Mouse (Mus musculus) left cerebral cortex, postnatal 4 days (tissue): ENCODE measurements at regions not wholly inside any gene's neighbourhood (a gene's known extent, or its start where the extent isn't known, plus 50 kb on each side); places are given as distances from the start of the nearest gene placed in this dataset.

Experiments used
- DNase-seq: peaks from one replicate; pipeline ENCODE4 v3.0.0-alpha.2; 2022
- intact Hi-C: fragments of 180-260 bp; cut with DNase I; formaldehyde crosslinking; loops from one replicate; pipeline ENCODE4 v1.15.1; 2025

DNA sequence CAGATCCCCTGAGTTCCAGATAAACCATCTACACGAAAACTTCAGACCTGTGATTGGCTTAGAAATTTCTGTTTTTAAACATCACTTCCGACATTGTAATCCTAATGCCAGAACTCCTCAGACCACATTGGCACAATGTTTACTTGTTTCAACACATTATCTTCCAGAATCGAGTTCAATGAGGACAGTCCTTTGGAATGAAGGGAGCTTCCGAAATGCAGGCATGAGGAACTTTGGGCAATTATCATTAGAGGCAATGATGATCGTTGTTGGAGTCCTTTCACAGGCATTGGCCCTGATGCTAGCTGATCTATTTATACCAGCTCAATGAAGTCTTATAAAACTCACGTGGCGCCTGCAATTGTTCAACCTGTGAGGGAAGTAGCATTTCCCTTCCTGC is 258.4 kb upstream of the Maf start:
- DNase-seq = no peak
- intact Hi-C loops = no loop called here

- intact Hi-C loops = no loop called here
- DNase-seq = no peak
These were observed 247.8 kb upstream of the Maf start for GRCm38 (mm10) chr8:115955371-115955770.

- intact Hi-C loops = no loop called here
- no peak for DNase-seq
These were observed 246.3 kb upstream of the Maf start for GRCm38 (mm10) chr8:115953783-115954470.

DNA sequence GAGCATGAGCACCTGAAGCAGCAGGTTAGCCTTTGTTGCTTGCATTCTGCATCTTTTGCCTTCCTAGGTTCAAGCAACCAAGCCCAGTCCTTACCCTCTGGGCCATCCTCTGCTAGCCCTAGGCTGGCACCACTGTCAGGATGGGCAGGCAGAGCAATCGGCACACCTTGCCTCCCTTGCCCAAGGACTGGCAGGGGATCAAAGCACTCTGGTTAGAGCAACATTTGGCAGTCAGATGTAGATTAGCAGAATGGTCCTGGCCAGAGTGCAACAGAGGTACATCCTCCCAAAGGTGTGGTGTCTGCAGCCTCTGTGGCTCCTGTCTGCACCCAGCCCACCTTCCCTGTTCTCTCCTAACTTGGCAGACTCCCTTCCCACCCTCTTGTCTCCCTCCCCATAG is 244.9 kb upstream of the Maf start:
- intact Hi-C loops = no loop called here
- no peak for DNase-seq

- no peak for DNase-seq
- intact Hi-C loops = no loop called here
These were observed 241.3 kb upstream of the Maf start for GRCm38 (mm10) chr8:115948916-115949315.

DNA sequence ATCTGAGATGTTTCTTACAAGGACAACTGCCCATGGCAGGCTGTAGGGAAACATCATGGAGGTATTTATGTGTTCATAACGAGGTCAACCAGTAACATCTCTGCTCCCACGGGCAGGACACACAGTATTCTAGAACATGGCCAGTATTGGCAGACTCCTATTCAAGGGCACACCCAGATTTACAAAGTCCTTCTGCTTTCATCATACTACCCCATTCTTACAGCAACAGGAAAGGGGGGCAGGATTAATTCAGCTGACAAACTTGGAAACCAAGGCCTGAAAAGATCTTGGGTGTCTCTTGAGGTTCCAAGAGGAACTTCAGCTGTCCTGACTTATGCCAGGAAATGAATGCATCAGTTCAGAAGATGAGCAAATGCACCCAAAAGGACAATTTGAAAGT is 240.4 kb upstream of the Maf start:
- no peak for DNase-seq
- intact Hi-C loops = no loop called here

GRCm38 (mm10) chr8:115942731-115943509 is 235.3 kb upstream of the Maf start:
- intact Hi-C loops = no loop called here
- DNase-seq = peak; percentile 36

DNA sequence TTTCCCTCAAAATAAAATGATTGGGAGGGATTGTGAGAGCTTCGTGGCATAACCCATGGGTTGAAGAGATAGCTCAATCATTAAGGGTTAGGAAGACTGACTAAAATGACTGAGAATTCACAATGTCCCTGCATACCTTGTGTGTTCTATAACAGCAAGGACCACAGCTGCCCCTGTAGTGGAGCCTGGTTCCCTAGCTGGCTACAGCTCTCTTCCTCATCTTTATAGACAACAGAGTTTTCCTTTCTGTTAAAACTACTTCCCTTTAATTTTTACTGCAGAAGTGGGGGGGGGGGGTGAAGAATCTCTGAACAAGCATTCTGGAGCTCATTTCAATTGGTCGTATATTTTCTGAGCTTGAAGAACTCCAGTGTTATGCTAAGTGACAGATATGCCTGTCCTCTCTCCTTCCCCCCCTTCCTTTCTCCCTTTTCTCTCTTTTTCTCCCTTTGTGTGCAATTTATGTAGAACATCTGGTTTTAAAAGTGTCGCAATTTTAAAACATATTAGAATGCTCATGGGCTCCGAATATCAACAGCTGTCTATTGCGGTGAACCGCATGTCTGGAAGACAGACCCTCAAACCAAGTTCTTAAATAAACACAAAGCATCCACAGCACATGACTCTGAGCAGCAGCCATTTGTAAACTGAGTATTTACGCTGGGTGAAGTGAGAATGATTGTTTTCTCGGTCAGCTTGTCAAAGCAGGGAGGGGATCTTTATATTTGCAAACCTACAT is 222.0 kb upstream of the Maf start:
- intact Hi-C loops = no loop called here
- DNase-seq = no peak

DNA sequence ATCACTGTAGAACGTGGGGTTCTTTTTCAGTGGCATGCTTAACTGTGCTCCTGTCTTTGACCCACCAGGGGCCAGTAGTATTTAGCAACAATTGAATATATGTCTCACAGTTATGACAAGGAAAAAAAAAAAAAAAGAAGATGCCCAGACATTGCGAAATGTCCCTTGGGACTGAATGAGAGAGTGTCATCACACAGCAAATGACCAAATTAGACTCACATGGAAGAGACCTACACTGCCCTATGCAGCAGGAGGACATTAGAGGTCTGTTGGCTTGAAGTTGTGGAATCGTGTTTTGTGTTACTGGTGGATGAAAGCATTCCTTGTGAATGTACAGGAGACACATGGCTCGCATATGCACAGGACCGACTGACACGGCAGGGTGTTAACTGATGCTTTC is 214.3 kb upstream of the Maf start:
- intact Hi-C loops = no loop called here

DNA sequence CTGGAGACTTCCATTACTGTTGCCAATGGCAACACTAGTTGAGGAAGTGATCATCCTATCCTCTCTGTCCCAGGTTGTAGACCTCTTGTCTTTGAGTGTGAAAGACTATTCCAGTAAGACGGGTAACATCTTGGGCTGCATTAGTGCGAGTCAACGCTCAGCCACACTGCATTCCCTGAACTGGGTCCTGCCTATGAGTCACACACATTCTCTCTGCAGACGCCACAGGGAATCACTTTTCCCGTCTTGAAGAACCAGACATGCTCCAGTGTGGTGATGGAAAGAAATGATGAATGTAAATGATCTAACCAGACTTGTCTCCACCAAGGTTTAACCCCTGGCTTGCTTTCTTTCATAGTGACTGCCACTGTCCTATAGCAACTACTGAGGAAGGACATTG is 199.1 kb upstream of the Maf start:
- no peak for DNase-seq
- intact Hi-C loops = no loop called here

More for the DNA sequence above, 214.3 kb upstream of the Maf start:
- no peak for DNase-seq

DNA sequence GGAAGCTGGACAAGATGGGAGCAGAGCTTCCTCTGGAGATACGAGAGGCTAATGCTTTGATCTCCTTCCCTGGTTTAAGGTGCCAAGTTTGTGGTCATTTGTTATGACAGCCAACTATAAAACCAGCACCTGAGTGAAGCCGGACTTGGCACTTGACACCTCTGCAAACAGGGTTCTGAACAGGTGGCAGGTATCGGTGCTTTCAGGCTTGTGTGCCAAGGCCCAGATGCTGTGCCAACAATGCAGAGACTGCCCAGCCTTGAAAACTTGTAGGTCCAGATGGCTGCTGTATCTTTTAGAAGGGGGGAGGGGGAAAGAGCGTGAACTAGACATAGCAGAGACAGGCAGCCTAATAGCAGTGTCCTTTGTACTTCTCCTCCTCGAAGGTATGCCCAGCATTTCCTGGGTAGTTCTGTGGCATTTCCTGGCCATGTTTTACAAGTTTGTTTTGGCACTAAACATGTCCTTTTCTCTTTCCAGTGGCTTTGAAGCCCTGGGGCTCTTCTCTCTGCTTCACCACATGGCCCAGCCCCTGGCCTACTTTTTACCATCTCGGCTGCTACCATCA is 196.3 kb upstream of the Maf start:
- peak; percentile 46 for DNase-seq
- intact Hi-C loops = no loop called here

DNA sequence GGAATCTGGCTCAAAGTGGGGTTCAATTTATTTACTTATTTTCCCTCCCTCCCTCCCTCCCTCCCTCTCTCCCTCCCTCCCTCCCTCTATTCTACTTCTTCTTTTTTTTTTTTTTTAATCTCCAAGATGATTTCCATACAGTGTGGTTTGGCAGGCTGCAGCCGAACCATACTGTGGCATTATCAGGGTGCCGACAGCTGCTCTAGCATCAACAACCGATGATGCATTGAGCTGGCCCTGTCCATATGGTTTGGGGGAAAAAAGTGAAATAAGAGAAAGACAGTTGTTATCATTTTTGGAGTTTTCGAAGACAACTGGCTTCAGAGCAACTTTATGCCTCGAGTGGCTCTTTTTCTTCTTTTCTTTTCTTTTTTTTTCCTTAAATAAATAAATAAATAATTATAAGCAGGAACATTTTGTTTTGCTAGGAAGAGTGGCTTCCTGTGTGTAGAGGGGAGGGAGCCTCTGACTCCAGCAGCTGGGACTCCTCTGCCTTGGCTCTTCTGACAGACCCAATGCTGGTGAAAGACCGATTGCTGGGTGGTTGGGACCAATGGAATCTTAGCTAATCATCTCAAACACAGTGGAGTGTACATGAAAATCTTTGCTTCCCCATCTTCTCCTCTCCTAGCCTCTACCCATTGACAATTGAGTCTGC is 190.1 kb upstream of the Maf start:
- DNase-seq = no peak
- intact Hi-C loops = no loop called here

DNA sequence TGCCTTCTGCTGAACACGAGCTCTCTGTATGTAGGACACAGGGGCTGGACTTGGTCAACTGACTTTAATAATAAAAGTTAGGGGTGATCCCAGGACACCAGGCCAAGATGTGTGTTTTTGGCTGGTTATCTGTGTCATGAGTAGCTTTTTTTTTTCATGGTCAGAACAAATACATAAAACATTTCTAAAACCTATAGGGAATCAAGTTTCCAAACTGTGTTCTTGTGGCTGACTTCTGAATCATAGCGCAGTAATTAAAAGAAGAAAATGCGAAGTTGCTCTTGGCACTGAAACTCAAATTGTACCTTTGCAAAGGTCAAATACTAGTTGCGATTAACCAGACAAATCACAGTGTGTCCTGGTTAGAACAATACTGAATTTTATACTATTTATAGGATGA is 189.5 kb upstream of the Maf start:
- intact Hi-C loops = no loop called here
- no peak for DNase-seq

GRCm38 (mm10) chr8:115896066-115896465 is 188.5 kb upstream of the Maf start:
- intact Hi-C loops = no loop called here
- DNase-seq = no peak

GRCm38 (mm10) chr8:115888278-115888677 is 180.7 kb upstream of the Maf start:
- intact Hi-C loops = no loop called here

GRCm38 (mm10) chr8:115885121-115885743 is 177.6 kb upstream of the Maf start:
- intact Hi-C loops = no loop called here

More at GRCm38 (mm10) chr8:115888278-115888677, 180.7 kb upstream of the Maf start:
- no peak for DNase-seq

DNA sequence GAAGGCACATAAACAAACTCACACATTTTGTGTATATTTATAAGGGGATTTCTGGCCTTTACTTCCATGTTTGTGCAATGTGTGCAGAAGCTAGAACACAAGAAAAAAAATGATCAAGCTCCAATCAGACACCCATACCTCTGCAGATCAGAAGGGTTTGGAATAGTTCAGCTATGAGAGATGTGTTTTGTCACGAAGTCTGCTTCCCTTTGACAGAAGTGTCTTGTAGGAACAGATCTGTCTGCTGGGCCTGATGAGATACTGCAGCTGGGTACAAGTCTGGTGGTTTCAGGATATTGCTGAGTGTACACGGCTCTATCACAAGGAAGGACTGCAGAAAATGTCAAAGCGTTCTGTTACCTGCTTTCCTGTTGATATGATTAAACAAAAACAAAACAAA is 176.2 kb upstream of the Maf start:
- no peak for DNase-seq
- intact Hi-C loops = no loop called here

More at GRCm38 (mm10) chr8:115885121-115885743, 177.6 kb upstream of the Maf start:
- DNase-seq = no peak

DNA sequence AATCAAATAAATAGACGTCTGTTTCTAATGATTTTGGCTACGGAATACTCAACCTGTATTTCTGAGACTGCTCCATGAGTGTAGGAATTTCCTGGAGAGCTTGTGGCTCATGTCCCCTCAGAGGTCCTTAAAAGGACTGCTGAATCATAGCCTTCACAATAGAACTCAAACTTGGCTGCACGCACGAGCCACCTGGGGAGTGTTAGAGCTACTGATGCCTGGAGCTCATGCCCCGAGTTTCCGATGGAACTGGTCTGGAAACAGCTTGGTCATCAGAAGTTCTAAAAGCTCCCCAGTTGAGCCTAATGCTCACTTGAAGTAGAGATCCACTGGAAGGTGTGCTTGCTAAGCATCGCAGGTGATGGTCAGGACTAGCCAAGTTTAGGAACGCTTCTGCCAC is 174.3 kb upstream of the Maf start:
- DNase-seq = no peak
- intact Hi-C loops = no loop called here

DNA sequence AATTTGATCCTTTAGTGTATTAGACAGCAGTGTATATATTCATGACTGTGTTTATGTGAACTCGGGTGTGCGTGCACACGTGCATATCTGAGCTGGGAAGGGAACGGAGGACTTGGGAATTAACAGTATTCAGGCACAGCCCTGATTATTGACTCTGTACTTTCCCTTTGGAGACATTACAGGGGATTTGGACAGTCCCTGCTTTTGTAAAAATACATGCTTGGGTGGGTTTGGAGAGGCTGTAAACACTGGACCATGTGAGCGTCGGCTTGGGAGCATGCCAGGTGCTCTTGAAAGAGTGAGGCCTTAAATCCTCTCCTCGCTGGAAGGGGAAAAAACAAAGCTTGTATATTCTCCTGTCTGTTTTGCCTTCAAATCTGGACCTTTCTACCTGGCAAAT is 167.2 kb upstream of the Maf start:
- DNase-seq = peak; percentile 63
- intact Hi-C loops = no loop called here

DNA sequence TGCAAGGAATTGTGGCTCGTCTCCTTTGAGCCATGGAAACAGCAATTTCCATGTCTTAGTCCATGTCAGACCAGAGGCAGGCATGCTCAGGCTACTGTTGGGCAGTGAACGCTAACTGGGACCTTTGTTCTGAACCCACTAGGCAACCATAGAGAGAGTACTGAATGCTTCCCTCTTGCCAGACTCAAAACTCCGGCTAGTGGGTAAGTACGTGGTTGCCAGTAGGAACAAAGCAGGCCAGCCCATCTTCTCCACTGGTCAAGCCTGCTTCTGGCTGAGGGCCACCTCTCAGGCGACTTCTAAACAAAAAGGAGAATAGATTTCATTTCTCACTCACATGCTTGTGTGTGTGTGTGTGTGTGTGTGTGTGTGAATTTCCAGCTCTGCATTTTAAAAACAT is 163.8 kb upstream of the Maf start:
- intact Hi-C loops = no loop called here
- DNase-seq = peak; percentile 61
